18 mouse cellular contexts compared by ENCODE assay signal in the genomic region with DNA sequence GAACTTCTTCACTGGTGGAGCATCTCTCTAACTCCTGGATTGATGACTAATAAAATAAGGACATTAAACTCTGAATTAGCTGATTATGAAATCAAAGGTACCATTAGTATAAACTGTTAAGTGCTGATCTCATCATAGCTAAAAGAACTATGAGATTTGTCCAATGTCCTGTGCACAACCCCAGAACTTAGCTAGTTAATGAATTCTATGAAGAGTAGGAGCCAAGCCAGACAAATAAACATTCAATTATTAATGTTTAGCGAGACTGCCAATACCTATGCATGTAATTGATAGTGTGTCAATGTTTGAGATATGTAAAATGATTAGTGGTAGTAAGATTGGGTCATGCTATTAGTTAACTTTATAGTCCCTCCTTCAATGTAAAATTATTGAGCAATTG. TPM values are rescaled to one million over a fixed set of nuclear protein-coding genes. Genes with fewer than 3 reads are reported as not detected.
DNase-seq lines count a peak whose midpoint lies in the region; TF ChIP-seq lines count a peak whose summit lies in the region.
"Had no signal": no experiment of that assay in that cellular context is flagged by ENCODE, and none has a peak within 500 bp of the region (broad histone marks: within the 10 kb centered on the region; RNA-seq: fewer than 3 reads in every experiment).

No protein-coding gene starts in this region.

- H3K27ac ChIP-seq in kidney, adult 2 months (ENCODE audit: insufficient read depth, low read depth, low read length) = peak overlapping the region; percentile 87

- H3K4me3 ChIP-seq in kidney, adult 2 months (ENCODE audit: insufficient read depth, low read depth, low read length) = no peak overlapping the region

- H3K4me1 ChIP-seq in kidney, adult 2 months (ENCODE audit: control insufficient read depth, insufficient read depth, low read length) = peaks cover 17% of the 10 kb centered on the region; the same call in 1 of the 2 replicates

- WGBS in kidney, adult 2 months = 53% methylated on average over 1 of the region's 1 CpGs

- TF ChIP-seq POLR2A in kidney, adult 2 months (IDR thresholded peaks at IDR 0.05; ENCODE audit: low read depth, low read length) = no peak

- H3K27me3 ChIP-seq in kidney, adult 2 months (replicated peaks; ENCODE audit: control insufficient read depth, insufficient read depth, low read length) = no peaks in the 10 kb centered on the region
- H3K27me3 ChIP-seq: CH12.LX had no signal

- no peaks in the 10 kb centered on the region for H3K36me3 ChIP-seq in kidney, adult 2 months (ENCODE audit: control insufficient read depth, insufficient read depth, low read length)
- H3K36me3 ChIP-seq: G1E had no signal

- no peak for TF ChIP-seq CTCF in kidney, adult 2 months (conservative IDR thresholded peaks at IDR 0.05; ENCODE audit: insufficient read depth, insufficient read length, low read depth, low read length)

- DNase-seq in kidney, adult 2 months = peak; percentile 75
- DNase-seq in kidney, postnatal 25 days = no peak
- peak; percentile 7 to 38 for DNase-seq in kidney, adult 8-10 months
- DNase-seq in kidney, postnatal 14 days = no peak
- peak; percentile 78 for DNase-seq in kidney, adult 9 months
- DNase-seq in kidney, postnatal 4 days = no peak
- DNase-seq: adrenal gland, adult 2 months; adrenal gland, adult 8-10 months; adrenal gland, postnatal 10 days; adrenal gland, postnatal 14 days; adrenal gland, postnatal 25 days; adrenal gland, postnatal 36 days; B cell, adult 2 months; cerebellum, adult 11 months; cerebellum, adult 11-12 months; cerebellum, adult 18-20 months had no signal

RNA-seq across cellular contexts. Expression of gene Cul3, which starts 51.1 kb away (rescaled TPM):
- polyA plus RNA-seq in kidney, adult 2 months (2012; rRNA removed) = 15.8 and 23.9 TPM in 2 replicates

Comparison
In these comparisons a context has a peak if more than half of its experiments do, and no peak if none do; other contexts are left out.
1. DNase-seq: peak in kidney, adult 2 months (single experiment), kidney, adult 8-10 months (2 of 2) and kidney, adult 9 months (single experiment); none in kidney, postnatal 25 days (0 of 2), kidney, postnatal 14 days (single experiment) and kidney, postnatal 4 days (0 of 2).